Mouse (Mus musculus) lung, postnatal 36 days (tissue): ENCODE results near the gene Ube2i.
A peak's percentile ranks its signal among the peaks of the same experiment; 100 is the strongest.

Source experiments
- DNase-seq: peaks from one replicate; pipeline ENCODE4 v3.0.0; 2022; ENCODE audit warnings: mixed read lengths

Ube2i gene

GRCm38 (mm10) chr17:25274571-25275346 is at the start of gene Ube2i:
TSS of gene Ube2i (minus strand) at chr17:25274622.
- no peak for DNase-seq

- no peak for DNase-seq
These were observed 48.5 kb upstream of the Ube2i start for GRCm38 (mm10) chr17:25322930-25323329.

GRCm38 (mm10) chr17:25320819-25321218 is 46.4 kb upstream of the Ube2i start:
- no peak for DNase-seq

GRCm38 (mm10) chr17:25318354-25318753 is 43.9 kb upstream of the Ube2i start, which contains the start of gene Prss29:
TSS of gene Prss29 (plus strand) at chr17:25318654.
- no peak for DNase-seq

GRCm38 (mm10) chr17:25308346-25308745 is 33.9 kb upstream of the Ube2i start, which contains the start of gene Prss28:
TSS of gene Prss28 (plus strand) at chr17:25308646.
- no peak for DNase-seq

GRCm38 (mm10) chr17:25298094-25298493 is 23.7 kb upstream of the Ube2i start, which contains the start of gene Prss34:
TSS of gene Prss34 (plus strand) at chr17:25298394.
- DNase-seq, result no peak

GRCm38 (mm10) chr17:25294111-25294510 is 19.7 kb upstream of the Ube2i start:
- no peak for DNase-seq

- no peak for DNase-seq
These were observed 19.1 kb upstream of the Ube2i start for GRCm38 (mm10) chr17:25293495-25293894.

GRCm38 (mm10) chr17:25290411-25290810 is 16.0 kb upstream of the Ube2i start:
- DNase-seq, result no peak

GRCm38 (mm10) chr17:25288842-25289241 is 14.4 kb upstream of the Ube2i start:
- DNase-seq, result peak; percentile 60

- peak; percentile 90 for DNase-seq
These were observed 10.6 kb upstream of the Ube2i start for GRCm38 (mm10) chr17:25285033-25285432.

- peak; percentile 89 for DNase-seq
These were observed 7.7 kb upstream of the Ube2i start for GRCm38 (mm10) chr17:25282133-25282532.

- no peak for DNase-seq
These were observed 1.4 kb upstream of the Ube2i start for GRCm38 (mm10) chr17:25275833-25276232.

GRCm38 (mm10) chr17:25273706-25274501 is 518 bp downstream of the Ube2i start:
- peak; percentile 95 for DNase-seq

GRCm38 (mm10) chr17:25272951-25273705 is 1.3 kb downstream of the Ube2i start:
- DNase-seq, result peak; percentile 92

GRCm38 (mm10) chr17:25272326-25272725 is 2.1 kb downstream of the Ube2i start:
- DNase-seq, result peak; percentile 65

- DNase-seq, result peak; percentile 60
These were observed 3.6 kb downstream of the Ube2i start for GRCm38 (mm10) chr17:25270795-25271335.

- DNase-seq, result no peak
These were observed 10.0 kb downstream of the Ube2i start for GRCm38 (mm10) chr17:25264453-25264852.

- DNase-seq, result peak; percentile 34
These were observed 16.6 kb downstream of the Ube2i start for GRCm38 (mm10) chr17:25257804-25258261.

GRCm38 (mm10) chr17:25256140-25256754 is 18.2 kb downstream of the Ube2i start, which contains the start of gene Baiap3:
TSS of gene Baiap3 (minus strand) at chr17:25256364.
- DNase-seq, result peak; percentile 40

- DNase-seq, result no peak
These were observed 19.3 kb downstream of the Ube2i start for GRCm38 (mm10) chr17:25255110-25255509.

- DNase-seq, result no peak
These were observed 20.7 kb downstream of the Ube2i start for GRCm38 (mm10) chr17:25253760-25254159.
